Mouse (Mus musculus) right cerebral cortex, adult 18-20 months (tissue): Measurements from ENCODE around the gene 4930555G01Rik.
"Not testable (repeated sequence)": the region's sequence is repeated elsewhere in the genome, so short reads cannot be mapped to it uniquely, and the experiment has no call there.

Experiments
- DNase-seq: peaks from one replicate; pipeline ENCODE4 v3.0.0; 2022; ENCODE audit warnings: mixed read lengths

Gene 4930555G01Rik

DNA sequence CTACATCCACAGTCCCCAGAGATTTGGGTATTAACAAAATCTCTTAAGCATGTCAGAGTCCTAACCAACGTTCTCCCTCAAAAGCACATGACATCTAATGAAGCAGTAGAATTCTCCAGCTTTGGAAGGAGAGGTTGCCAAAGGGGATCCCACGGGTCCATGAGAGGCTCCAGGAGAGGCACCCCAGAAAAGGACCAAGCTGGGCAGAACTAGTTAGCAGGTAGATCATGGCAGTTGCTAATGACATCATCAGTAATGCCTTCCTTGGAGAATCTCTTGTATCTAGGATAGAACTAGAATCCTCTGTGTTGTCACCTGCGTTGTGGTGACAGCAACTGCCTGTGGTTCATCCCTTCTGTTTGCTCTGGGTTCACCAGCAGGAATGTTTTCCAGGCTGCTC, at the start of gene 4930555G01Rik:
Gene 4930555G01Rik (plus strand): TSS at position 301 of the 400 bp plus-strand sequence.
- DNase-seq = not testable (repeated sequence)

DNA sequence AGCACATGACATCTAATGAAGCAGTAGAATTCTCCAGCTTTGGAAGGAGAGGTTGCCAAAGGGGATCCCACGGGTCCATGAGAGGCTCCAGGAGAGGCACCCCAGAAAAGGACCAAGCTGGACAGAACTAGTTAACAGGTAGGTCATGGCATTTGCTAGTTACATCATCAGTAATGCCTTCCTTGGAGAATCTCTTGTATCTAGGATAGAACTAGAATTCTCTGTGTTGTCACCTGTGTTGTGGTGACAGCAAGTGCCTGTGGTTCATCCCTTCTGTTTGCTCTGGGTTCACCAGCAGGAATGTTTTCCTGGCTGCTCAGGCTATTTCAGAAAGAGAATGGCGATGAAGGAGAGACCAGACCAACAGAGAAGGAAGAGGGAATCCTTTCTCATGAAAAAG, 34.8 kb upstream of the 4930555G01Rik start, which contains the start of gene Gm3298:
Gene Gm3298 (plus strand): TSS at position 301 of the 400 bp plus-strand sequence.
- DNase-seq = not testable (repeated sequence)

DNA sequence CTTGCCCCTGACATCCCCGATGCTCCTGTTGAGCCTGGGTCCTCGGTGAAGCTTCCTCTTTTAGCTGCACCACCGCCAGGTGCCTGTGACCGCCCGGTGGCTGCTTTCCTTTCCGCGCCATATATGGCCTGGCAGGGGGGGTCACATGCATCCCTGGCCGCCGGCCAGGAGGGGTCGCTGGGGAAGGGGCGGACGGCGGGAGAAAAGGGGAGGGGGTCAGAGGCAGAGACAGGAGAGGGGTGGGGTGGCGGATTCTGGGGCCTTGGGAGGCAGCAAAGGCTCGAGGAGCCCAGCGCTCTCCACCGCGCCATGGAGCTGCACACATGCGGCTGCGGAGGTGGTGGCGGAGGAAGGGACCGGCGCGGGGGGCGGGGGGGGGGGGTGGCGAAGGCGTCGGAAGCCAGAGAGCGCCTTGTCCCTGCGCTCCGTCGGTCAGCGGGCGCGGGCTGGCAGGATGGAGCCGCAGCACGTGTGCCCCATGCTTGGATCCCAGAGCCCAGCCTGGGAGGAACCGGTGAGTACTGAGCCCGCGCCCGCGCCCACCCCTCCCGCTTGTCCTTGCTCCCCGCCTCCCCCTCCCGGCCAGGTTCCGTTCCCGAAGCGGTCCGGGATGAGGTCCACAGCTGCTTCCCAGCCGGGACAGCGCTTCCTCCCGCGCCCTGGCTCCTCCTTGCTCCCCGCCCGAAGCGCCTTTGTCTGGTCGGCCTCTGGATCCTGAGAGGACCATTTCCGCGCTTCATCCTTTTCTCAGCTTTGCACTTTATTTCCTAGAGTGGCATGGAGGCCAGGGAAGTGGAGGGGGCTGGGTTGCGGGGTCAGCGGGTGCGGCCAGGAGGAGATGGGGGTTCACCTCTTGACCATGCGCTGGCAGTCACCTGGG, 20.4 kb downstream of the 4930555G01Rik start, which contains the start of gene Gm8281:
Gene Gm8281 (plus strand): TSS at position 430 of the 880 bp plus-strand sequence.
- DNase-seq = not testable (repeated sequence)
